Comparison of ENCODE assay signal across 8 mouse cellular contexts in genomic region chr6:129235855-129236461, GRCm38 (mm10). TPM values are rescaled to one million over a fixed set of nuclear protein-coding genes. Genes with fewer than 3 reads are reported as not detected.
DNase-seq lines count a peak whose midpoint lies in the region; ATAC-seq and TF ChIP-seq lines count a peak whose summit lies in the region.

No protein-coding gene starts in this region.

- H3K9me3 ChIP-seq in kidney, embryonic 14.5 days (ENCODE audit: control insufficient read depth, low read length) = no peaks in the 10 kb centered on the region
- H3K9me3 ChIP-seq in kidney, postnatal 0 days (replicated peaks; ENCODE audit: low read length) = no peaks in the 10 kb centered on the region
- no peaks in the 10 kb centered on the region for H3K9me3 ChIP-seq in forebrain, embryonic 12.5 days

- H3K9ac ChIP-seq in kidney, embryonic 14.5 days (ENCODE audit: low read depth, low read length) = no peak overlapping the region
- no peak overlapping the region for H3K9ac ChIP-seq in kidney, postnatal 0 days (ENCODE audit: low read depth, low read length)
- no peak overlapping the region for H3K9ac ChIP-seq in forebrain, embryonic 12.5 days

- peak; percentile 61 for DNase-seq in kidney, adult 18-20 months
- DNase-seq in brain, adult 2 months (ENCODE audit: low read depth, low spot score) = peak; percentile 39
- DNase-seq in kidney, postnatal 0 days (ENCODE audit: low spot score) = no peak
- no peak for DNase-seq in right cerebral cortex, postnatal 36 days (ENCODE audit: low spot score in 2 of 2)
- no peak for DNase-seq in thymus, postnatal 10 days (ENCODE audit: low spot score in 2 of 2)

- H3K36me3 ChIP-seq in kidney, embryonic 14.5 days (ENCODE audit: control insufficient read depth, insufficient read depth, low read length) = no peaks in the 10 kb centered on the region
- H3K36me3 ChIP-seq in kidney, postnatal 0 days (ENCODE audit: insufficient read depth, low read length) = no peaks in the 10 kb centered on the region
- no peaks in the 10 kb centered on the region for H3K36me3 ChIP-seq in forebrain, embryonic 12.5 days (replicated peaks)

- H3K4me2 ChIP-seq in kidney, embryonic 14.5 days (replicated peaks; ENCODE audit: low read depth, low read length) = no peak overlapping the region
- no peak overlapping the region for H3K4me2 ChIP-seq in kidney, postnatal 0 days (ENCODE audit: low read length)
- H3K4me2 ChIP-seq in forebrain, embryonic 12.5 days = no peak overlapping the region

- WGBS in kidney, embryonic 14.5 days = 79% methylated on average over 5 of the region's 5 CpGs
- WGBS in kidney, postnatal 0 days = 74% methylated on average over 5 of the region's 5 CpGs
- 86% methylated on average over 5 of the region's 5 CpGs for WGBS in forebrain, embryonic 12.5 days

- H3K27ac ChIP-seq in kidney, embryonic 14.5 days (ENCODE audit: low read depth, low read length) = no peak overlapping the region
- H3K27ac ChIP-seq in kidney, postnatal 0 days = peak overlapping the region; percentile 71
- H3K27ac ChIP-seq in forebrain, embryonic 12.5 days = no peak overlapping the region

- no peaks in the 10 kb centered on the region for H3K4me1 ChIP-seq in kidney, embryonic 14.5 days (ENCODE audit: control insufficient read depth, insufficient read depth, low read length)
- H3K4me1 ChIP-seq in kidney, postnatal 0 days (replicated peaks; ENCODE audit: insufficient read depth, low read length) = 0 out of 2 replicates have a peak, but pooled peaks cover 9% of the 10 kb centered on the region
- peaks cover 4% of the 10 kb centered on the region; the same call in 1 of the 2 replicates for H3K4me1 ChIP-seq in forebrain, embryonic 12.5 days

- H3K27me3 ChIP-seq in kidney, embryonic 14.5 days (ENCODE audit: control insufficient read depth, insufficient read depth, low read length) = no peaks in the 10 kb centered on the region
- H3K27me3 ChIP-seq in kidney, postnatal 0 days (ENCODE audit: insufficient read depth, low read length) = no peaks in the 10 kb centered on the region
- no peaks in the 10 kb centered on the region; the same call in 1 of the 2 replicates for H3K27me3 ChIP-seq in forebrain, embryonic 12.5 days

- TF ChIP-seq CTCF in kidney, postnatal 0 days (IDR thresholded peaks at IDR 0.05; ENCODE audit: low read depth) = no peak

- H3K4me3 ChIP-seq in kidney, embryonic 14.5 days (ENCODE audit: low read length) = no peak overlapping the region
- no peak overlapping the region for H3K4me3 ChIP-seq in kidney, postnatal 0 days (replicated peaks; ENCODE audit: low read depth, low read length)
- no peak overlapping the region for H3K4me3 ChIP-seq in forebrain, embryonic 12.5 days (replicated peaks)

- no peak for ATAC-seq in kidney, embryonic 14.5 days (ENCODE audit: low FRiP score, low TSS enrichment)
- no peak for ATAC-seq in kidney, postnatal 0 days (replicated peaks; ENCODE audit: low FRiP score, low read depth)
- ATAC-seq in monocyte, adult 5-6 weeks (replicated peaks; ENCODE audit: insufficient number of reproducible peaks, low FRiP score, low TSS enrichment, poor library complexity, severe bottlenecking) = peak; percentile 38
- no peak for ATAC-seq in forebrain, embryonic 12.5 days (ENCODE audit: low FRiP score)

RNA-seq across cellular contexts. Expression of gene Cd69, which starts 39.3 kb away (rescaled TPM):
- 0.04 and 0.11 TPM in 2 replicates for polyA plus RNA-seq in kidney, embryonic 14.5 days (2014; fragmentation: Nextera tagmentation; extraction: Ambion mirVana)
- polyA plus RNA-seq in kidney, postnatal 0 days (2015; fragmentation: Nextera tagmentation; extraction: Ambion mirVana) = not detected in 2 replicates
- total RNA-seq in monocyte, adult 5-6 weeks (2017) = 122 to 324 TPM (median 301 TPM) in 3 replicates
- not detected in 2 replicates for polyA plus RNA-seq in forebrain, embryonic 12.5 days (2016; fragmentation: Nextera tagmentation; extraction: Ambion mirVana)

RNA-seq across cellular contexts. Expression of gene Clec2d, which starts 55.5 kb away (rescaled TPM):
- 0.31 and 0.58 TPM in 2 replicates for polyA plus RNA-seq in kidney, embryonic 14.5 days (2014; fragmentation: Nextera tagmentation; extraction: Ambion mirVana)
- polyA plus RNA-seq in kidney, postnatal 0 days (2015; fragmentation: Nextera tagmentation; extraction: Ambion mirVana) = 1.0 and 1.4 TPM in 2 replicates
- 222 to 328 TPM (median 282 TPM) in 3 replicates for total RNA-seq in monocyte, adult 5-6 weeks (2017)
- polyA plus RNA-seq in forebrain, embryonic 12.5 days (2016; fragmentation: Nextera tagmentation; extraction: Ambion mirVana) = not detected in 2 replicates

Comparison
In these comparisons a context has a peak if more than half of its experiments do, and no peak if none do; other contexts are left out.
1. DNase-seq: peak in kidney, adult 18-20 months (single experiment) and brain, adult 2 months (single experiment); none in kidney, postnatal 0 days (single experiment), right cerebral cortex, postnatal 36 days (0 of 2) and thymus, postnatal 10 days (0 of 2).